Mouse (Mus musculus) lung, postnatal 4 days (tissue): ENCODE measurements around the gene Dcaf8.

Source experiments
- DNase-seq, 2 experiments: peaks; one replicate each; pipeline ENCODE4 v3.0.0; 2021

The Dcaf8 gene

GRCm38 (mm10) chr1:172198316-172198715 is 50.4 kb downstream of the Dcaf8 start:
- DNase-seq = no peak

GRCm38 (mm10) chr1:172198996-172199395 is 51.1 kb downstream of the Dcaf8 start:
- DNase-seq = no peak

GRCm38 (mm10) chr1:172200161-172200560 is 52.3 kb downstream of the Dcaf8 start:
- no peak for DNase-seq

GRCm38 (mm10) chr1:172200871-172201447 is 53.1 kb downstream of the Dcaf8 start:
- DNase-seq = peak in 1 of 2 experiments; percentile 54

GRCm38 (mm10) chr1:172201967-172202880 is 54.3 kb downstream of the Dcaf8 start:
- no peak for DNase-seq

GRCm38 (mm10) chr1:172202894-172203522 is 55.1 kb downstream of the Dcaf8 start:
- DNase-seq = peak; percentile 31 to 51

GRCm38 (mm10) chr1:172203566-172203965 is 55.7 kb downstream of the Dcaf8 start:
- peak; percentile 45 to 55 for DNase-seq

GRCm38 (mm10) chr1:172204033-172204813 is 56.3 kb downstream of the Dcaf8 start:
- DNase-seq = no peak

- DNase-seq = no peak
These were observed 57.2 kb downstream of the Dcaf8 start for GRCm38 (mm10) chr1:172204814-172205740.

GRCm38 (mm10) chr1:172205741-172206087 is 57.8 kb downstream of the Dcaf8 start:
- DNase-seq = no peak

- peak; percentile 86 to 92 for DNase-seq
These were observed 58.4 kb downstream of the Dcaf8 start, which contains the start of gene Pea15a for GRCm38 (mm10) chr1:172206141-172206917. Gene Pea15a (minus strand): TSS chr1:172206804.

GRCm38 (mm10) chr1:172207111-172207584 is 59.3 kb downstream of the Dcaf8 start:
- DNase-seq = peak in 1 of 2 experiments; percentile 29

- no peak for DNase-seq
These were observed 64.9 kb downstream of the Dcaf8 start for GRCm38 (mm10) chr1:172212776-172213175.

GRCm38 (mm10) chr1:172213771-172214170 is 65.9 kb downstream of the Dcaf8 start:
- peak in 1 of 2 experiments; percentile 46 for DNase-seq

- peak; percentile 45 to 53 for DNase-seq
These were observed 66.9 kb downstream of the Dcaf8 start for GRCm38 (mm10) chr1:172214748-172215147.

- peak; percentile 96 to 97 for DNase-seq
These were observed 69.3 kb downstream of the Dcaf8 start for GRCm38 (mm10) chr1:172217148-172217547.

- DNase-seq = no peak
These were observed 70.5 kb downstream of the Dcaf8 start for GRCm38 (mm10) chr1:172218164-172218910.

- no peak for DNase-seq
These were observed 71.8 kb downstream of the Dcaf8 start, which contains the start of gene Casq1 for GRCm38 (mm10) chr1:172219451-172220406. Gene Casq1 (minus strand): TSS chr1:172219868.

GRCm38 (mm10) chr1:172220414-172220813 is 72.5 kb downstream of the Dcaf8 start:
- peak; percentile 78 to 81 for DNase-seq
